Mouse (Mus musculus) cerebellum, adult 11-12 months (tissue): Measurements from ENCODE around the gene Zfp1.
A peak's percentile ranks its signal among the peaks of the same experiment; 100 is the strongest.

Experiments used
- DNase-seq: peaks from one replicate; pipeline ENCODE4 v3.0.0; 2022

Zfp1 gene

DNA sequence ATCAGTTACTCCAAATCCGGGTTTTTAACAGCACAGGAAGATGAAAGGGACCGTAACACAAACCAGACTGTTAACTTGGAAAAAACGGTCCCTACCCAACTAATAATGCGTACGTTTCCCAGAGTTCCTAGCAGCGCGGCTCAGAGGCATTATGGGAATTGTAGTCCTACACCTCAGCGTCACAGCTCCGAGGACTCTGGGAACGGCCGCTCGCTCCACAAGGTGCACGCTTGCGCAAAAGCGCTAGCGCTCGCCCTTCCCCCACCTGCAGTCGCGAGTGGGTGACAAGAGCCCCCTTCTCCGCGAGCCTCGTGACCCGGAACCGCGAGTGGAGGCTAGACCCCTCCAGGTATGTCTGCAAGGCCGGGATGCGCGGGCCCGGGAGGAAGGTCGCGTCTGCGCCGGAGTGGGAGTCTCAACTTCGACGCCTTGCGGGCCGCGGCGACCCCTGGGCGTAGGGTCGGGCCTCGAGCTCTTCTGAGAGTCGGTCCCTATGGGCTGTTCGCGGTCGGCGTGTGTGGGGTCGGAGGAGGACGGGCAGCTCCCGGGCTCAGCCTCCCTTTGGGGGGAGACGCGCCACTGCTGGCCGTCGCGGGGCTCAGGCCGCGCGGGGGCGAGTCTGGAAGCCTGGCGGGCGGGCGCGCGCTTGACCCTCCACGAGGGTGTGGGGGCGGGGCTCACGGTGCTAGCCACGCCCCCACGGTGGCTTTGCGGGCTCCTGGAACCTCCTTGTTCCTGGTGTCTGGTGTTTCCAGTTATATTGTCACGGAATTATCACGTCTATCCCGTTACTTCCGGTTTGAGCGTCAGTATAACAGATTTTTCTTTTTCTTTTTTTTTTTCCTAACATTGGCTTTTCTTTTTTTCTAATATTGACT is at the start of gene Zfp1:
Zfp1 (plus strand) TSS at position 138 of the 878 bp plus-strand sequence.
- peak; percentile 93 for DNase-seq

DNA sequence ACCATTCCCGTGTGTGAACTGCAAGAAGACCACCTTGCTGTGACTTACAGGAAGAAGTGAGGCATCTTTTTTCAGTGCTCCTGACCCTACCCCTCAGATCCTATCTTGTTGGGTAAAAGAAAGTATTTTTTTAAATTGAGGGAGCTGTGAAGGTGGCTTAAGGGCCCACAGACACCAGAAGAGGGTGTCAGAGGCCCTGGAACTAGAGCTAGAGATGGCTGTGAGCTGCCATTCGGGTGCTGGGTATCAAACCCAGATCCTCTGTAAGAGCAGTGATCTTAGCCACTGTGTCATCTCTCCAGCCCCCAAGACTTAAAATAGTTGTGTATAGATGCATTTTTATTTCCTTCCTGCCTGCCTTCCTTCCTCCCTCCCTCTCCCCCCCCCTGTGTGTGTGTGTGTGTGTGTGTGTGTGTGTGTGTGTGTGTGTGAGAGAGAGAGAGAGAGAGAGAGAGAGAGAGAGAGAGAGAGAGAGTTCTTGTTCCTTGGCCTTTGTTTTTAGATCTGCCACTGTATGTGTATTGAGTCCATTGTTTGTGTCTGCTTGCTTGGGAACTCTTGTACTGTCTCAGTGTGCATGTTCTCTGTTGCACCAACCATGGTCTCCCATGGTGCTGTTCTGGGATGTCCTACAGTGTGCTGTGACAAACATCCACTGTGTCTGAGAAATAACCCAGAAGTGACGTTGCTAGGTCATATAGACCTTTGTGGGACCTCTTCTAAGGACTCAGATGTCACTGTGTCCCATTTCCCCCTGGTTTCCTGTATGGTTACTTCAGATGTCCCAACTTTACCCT is 49.0 kb upstream of the Zfp1 start:
- no peak for DNase-seq

DNA sequence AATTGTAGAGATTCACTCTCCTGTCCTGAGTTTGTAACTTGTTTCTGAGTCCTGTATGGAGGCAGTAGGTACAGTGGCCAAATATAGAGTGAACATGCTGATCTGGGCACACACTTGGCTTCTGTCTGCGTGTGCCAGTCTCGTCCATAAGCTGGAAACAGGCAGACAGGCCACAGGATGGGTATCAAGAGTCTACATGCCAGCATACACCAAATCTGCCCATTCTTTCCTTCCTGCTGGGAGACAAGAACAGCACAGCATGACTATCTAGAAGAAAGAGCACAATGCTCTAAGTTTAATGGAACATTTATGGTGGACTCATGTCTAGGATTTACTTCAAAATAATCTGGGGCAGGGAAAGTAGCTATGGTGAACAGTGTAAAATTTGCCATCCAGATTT is 48.2 kb upstream of the Zfp1 start:
- peak; percentile 41 for DNase-seq

DNA sequence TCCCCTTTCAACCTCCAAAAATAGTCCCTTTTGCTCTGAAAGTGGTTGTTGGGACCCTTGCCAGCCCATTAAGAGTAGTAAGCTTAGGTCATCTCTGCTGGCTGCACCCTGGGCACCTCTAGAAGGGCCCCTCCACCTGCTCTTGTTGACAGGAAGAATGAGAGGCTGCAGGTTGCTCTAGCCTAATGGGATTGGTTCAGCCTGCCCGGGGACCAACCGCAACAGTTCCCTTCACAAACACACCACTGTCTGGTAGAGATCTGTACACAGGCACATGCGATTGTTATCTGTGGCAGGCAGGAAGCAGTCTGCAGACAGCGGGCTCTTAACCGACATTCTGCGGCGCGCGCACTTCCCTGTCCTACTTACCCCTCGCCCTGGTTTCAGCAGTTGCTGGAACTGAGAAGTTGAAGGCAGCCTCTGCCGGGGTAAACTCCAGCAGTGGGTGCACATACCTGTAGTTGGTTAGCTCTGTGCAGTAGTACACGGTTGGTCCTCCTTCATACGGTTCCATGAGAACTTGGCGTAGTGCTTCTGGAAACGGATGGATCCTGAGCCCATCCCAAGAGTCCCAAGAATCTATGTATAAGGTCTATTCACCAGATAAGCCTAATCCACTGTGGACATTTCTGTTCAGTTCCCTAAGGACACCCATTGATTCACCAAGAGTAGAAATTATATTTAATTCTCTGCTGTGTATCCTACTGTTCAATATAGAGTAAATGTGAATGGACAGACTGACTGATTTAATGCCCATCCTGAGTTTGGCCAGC is 47.3 kb upstream of the Zfp1 start:
- DNase-seq, result no peak

DNA sequence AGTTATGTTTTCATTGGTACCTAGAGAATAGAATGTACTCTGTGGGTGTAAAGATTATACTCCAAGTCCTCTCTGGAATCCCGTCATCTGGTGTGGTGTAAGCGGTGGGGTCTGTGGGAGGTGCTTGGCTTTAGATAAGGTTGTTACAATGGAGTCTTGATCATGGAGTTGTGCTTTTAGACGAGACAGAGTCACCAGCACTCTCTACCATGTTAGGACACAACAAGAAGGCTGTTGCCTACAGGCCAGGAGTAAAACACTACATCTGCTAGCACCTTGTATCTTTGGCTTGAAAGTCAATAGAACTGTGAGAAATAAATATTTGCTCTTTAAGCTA is 46.7 kb upstream of the Zfp1 start:
- no peak for DNase-seq

DNA sequence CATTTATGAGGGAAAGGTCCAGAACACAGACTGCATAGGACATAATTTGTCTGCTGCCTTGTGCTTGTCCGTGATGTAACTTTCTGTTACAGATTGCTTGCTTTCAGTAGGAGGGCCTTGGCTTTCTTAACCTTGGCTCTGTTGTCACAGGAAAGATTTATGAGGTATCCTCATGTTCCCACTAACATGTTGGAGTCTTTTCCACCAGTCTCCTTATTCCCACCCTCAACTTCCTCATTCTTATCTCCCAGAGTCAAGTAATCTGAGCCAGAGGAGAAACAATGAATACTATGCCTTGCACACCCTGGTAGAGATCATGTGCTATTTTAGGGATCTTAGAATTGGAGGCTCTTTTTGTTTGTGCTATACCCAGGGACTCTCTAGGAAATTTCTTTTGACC is 45.9 kb upstream of the Zfp1 start:
- no peak for DNase-seq

DNA sequence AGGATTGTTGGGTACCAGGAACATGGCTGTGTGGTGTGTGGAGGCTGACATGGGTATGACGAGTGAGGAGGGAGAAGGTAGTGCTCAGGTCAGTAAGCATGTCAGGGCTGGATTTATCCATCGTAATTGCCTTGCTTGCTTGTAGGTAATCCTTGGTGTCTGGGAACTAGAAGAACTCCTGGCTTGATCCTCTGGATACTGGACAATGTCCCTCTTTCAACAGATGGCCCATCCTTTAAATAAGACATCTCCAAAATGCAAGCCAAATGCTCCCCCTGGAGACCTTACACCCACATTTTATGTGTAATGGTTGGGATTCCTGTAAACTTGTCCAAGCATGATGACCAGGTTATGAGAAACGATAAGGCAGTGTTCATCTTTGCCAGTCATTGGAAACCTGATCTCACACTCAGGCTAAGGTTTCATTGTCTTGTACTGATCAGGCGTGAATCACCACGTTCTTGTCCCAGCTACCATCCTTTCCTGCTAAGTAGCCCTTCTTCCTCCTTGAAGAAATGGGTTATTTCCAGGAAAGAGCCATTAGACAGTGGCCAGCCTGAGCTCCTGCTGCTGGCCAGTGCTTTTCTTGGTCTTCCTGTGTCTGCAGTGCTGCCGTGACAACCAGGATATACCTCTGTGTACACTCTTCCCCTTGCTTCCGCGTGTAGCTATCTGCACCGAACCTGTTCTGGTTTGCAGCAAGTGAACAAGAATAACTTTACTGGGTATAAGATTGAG is 43.3 kb upstream of the Zfp1 start:
- peak; percentile 31 for DNase-seq

DNA sequence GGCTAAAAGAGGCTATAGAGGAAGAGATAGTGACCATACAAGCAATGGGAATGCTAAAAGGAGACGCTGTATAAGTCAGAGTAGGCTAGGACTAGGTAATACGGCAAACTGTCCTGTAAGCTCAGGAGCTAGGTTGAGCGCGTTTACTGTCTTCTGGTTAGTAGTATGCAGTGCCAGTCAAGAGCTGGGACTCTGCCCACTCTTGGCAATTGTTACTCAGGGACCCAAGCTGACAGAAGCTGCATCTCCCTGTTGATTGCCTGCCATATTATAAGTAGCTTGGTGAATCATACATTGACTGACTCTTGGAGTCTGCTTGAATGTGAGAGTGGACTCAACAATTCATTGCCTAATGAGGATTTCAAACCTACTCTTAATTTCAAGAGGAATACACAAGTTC is 41.2 kb upstream of the Zfp1 start:
- peak; percentile 68 for DNase-seq

DNA sequence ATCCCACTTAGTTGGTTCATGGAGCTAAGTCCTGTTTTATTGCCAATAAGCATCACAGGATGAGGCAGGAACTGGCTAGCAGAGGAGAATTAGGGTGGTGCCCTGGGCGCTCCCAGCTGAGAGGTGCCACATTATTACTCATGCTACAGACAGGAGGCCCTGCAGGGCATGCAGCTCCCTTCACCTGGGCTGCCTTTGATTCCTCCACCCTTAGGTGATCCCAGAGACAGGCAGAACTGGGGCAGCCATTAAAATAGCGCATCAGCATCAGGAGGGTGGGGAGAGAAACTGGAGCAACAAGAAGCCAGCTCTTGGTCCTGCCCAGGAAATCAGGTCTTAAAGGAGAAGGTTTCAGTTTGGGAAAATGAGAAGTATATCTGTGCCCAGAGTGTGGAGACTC is 38.2 kb upstream of the Zfp1 start:
- DNase-seq, result no peak

DNA sequence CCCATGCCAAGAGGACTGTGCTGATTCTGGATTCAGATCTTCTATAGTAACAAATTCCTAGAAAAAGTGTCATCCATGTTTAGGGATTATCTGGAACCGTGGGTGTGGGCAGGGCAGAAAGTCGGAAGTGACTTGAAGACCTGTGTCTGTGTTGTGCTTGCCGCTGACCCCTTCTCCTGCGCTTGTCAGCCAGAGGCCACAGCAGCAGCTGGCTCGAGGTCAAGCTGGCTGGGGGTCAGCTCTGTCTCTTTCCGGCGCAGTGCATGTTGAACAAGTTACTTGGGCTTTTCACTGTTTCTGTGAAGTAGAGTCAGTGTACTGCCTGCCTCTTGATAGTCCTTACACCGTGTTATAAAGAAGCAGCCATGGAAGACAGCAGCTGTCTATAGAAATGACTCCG is 36.2 kb upstream of the Zfp1 start:
- no peak for DNase-seq

DNA sequence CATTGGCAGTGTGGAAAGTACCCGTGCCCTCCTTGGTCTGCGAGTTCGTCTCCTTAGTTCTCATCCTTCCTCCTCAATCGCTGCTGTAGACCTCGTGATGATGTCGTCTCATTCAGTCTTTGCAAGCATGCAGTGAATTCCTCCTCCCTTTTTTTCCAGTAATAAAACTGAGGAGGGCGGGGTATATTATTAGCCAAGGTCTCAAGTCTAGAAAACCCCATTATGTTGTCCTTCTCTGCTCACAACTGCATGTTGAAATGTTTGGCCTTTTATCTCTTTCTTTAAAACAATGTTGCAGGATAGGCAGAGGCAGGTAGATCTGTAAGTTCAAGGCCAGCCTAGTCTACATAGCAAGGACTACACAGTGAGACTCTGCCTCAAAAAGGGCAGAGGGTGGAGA is 35.8 kb upstream of the Zfp1 start:
- no peak for DNase-seq

DNA sequence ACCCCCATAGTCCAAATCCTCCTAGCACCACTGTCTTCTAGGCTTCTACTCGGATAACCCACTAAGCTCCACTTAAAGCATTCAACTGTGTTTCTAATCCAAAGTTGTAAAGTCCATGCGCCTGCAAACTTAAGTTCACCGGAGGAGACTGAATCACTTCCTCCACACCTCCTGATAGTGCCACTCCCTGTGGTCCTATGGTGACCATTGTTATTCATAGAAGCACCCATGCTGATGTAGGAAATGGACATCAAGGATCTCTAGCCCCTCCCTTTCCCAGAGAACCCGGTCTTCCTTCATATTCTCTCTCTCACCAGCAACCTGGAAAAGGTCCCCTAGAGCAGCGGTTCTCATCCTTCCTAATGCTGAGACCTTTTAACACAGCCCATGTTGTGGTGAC is 30.0 kb upstream of the Zfp1 start:
- no peak for DNase-seq

DNA sequence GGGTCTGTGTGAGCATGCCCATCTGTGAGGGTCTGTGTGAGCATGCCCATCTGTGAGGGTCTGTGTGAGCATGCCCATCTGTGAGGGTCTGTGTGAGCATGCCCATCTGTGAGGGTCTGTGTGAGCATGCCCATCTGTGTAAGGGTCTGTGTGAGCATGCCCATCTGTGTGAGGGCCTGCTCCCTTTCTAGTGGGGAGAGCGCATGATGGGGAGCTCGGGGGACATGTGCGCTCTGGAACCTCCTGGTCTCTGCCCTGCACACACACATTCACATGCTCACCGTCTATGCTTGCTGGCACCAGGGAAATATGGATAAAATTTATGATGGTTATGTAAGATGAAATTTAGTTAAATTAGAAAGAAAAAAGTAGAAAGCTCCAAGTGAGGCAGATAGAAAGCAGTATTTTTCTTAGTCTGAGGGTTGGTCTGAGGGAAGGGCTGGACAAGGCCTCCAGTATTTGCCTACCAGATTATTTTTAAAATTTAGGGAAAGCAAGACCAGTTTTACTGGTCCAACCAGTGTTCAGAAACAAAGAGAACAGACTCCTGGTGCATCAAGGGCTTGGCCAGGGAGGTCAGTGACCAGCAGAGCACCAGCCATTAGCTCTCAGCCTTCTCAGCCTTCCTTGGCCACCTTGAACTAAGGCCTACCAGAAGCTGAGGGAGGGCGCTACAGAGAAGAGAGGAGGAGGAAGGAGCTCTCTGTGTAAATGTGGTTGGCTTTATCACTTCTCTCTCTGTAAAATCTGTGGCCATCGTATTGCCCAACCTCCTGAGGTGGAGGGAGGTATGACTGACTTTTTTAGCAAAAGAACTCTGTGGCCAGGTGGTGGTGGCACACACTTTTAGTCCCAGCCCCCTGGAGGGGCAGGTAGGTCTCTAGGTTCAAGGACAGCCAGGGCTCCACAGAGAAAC is 28.2 kb upstream of the Zfp1 start:
- DNase-seq, result no peak

DNA sequence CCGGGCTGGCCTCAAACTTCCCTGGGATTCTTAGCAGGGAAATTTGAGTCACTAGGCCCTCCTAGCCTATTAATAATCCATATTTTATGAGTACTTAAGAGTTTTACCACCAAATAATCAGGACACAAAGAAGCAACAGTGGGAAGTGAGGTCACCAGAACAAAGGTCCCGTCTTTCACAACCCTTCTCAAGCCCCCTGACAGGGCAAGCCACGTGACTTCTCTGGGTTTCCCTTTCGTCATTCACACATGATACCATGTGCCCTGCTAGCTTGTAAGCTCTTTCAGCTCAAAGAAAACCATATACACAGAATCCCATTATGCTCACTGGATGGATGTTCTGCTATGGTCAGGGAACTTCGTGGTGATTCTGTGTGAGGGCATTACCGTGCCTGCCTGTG is 25.4 kb upstream of the Zfp1 start:
- no peak for DNase-seq

DNA sequence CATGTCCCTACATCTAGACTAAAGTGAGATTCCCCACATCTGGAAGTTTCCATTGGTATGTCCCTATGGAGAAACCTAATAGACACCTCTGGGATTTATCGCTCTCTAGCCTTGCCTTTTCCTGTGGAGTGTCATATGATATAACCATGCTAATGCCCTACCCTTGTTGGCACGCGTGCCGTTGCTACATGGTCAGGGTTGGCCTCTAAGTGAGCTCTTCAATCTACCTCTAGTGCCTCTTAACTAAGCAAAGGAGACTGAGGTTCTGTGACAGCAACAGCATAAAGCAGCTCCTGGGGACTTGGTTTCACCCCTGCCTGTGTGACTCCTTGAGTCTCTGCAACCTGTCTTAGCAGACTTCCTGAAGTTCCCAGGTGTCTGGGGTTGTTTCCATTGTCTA is 24.9 kb upstream of the Zfp1 start:
- DNase-seq, result no peak

DNA sequence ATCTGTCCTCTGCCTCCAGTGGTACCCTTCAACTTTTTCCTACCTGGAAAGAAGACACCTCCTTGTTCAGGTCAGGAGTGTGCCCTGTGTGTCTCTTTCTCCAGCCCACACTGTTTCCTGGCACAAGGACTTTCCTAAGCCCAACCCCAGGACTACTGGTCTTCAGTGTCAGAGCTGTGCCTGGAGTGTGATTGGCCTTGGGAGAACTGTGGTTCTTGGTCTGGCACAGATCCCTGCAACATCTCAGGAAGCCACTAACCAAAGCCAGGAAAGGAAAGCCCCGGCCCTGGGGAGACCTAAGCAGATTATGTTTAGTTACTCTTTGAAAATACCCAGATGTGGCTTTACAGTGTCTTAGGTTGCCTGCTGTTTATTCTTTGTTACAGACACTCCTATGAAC is 23.3 kb upstream of the Zfp1 start:
- no peak for DNase-seq

DNA sequence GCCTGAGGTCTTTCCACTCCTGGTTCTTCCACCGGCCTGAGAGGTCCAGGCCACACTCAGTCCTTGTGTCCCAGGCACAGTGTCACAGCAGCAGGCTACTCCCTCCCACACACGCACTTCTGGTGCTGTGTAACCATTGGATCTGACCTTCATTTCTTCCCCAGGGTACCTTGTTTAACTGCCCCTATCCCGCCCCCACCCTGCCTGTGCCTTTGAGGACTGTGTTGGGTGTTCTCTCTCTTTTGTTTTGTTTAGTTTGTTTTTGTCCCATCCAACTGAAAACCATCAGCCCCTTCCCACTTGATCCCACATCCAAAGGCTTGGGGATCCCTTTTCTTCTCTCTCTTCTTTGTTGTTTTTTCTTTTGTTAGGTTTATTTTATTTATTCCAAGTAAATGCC is 21.1 kb upstream of the Zfp1 start:
- no peak for DNase-seq

DNA sequence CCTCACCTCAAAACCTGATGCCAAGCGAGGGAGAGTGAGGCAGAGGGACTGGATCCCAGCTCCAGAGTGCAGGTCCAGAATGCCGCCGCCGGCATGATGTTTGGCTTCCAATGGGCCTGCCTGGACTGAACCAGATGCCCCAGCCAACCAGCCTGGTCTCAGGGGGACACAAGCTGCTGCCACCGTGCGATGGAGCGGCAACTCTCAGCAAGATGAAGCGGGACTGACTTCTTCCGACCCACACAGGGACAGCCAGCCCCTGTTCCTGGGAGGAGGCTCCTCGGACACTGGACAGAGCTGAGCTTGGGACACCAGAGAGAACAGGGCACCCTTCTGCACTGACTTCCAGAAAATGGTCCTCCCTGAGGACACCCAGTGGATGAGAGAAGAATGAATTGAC is 20.6 kb upstream of the Zfp1 start:
- DNase-seq, result no peak

DNA sequence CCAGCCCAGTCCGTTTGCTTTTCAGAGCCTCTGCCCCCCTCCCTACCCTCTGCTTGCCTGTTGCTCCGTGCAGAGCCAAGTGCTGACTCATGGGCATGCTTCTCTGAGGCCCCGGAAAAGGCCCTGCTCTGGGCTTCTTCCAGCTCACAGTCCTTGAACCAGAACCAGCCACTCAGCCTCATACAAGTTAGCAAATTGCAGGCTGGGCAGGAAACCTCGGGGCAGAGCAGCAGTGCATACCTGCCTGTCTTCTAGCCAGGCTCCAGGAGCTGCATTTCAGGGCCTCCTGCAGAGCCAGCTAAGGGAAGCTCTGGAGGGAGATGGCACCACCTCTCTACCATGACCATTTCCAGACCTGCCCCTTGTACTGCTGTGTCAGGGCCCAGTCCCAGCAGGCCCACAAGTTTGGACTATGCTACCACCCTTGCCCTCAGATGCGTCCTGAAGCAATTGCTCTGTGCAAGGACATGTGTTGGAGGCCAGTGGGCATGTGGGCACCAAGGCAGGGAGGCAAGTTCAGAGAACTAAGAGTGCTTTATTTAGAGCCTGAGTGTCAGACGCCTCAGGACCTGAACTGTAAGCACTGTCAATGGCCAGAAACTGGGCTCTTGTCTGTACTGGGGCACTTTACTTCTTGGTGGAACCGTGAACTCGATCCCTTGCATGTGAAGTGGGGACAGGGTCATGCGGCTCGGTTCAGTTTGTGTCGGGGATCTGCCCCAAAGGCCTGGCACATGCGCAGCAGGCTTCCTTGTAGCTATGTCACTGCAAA is 18.9 kb upstream of the Zfp1 start:
- DNase-seq, result peak; percentile 84

DNA sequence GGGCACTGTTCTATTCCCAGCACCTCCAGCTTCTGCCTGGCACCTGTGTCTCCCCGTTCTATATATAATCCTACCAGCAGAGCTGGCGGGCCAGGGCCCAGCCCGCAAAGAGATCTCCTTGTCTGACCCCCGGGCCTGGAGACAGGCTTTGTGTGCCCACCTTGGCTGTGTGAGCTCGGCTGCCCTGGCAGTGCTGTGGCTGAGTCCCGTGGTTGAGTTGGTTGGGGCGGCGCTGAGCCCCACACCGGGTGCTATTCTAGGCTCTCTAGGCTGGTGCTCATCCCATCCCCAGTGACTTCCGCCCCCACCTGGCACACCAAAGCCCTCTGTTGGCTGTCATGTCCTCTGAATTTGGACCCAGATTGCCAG is 18.4 kb upstream of the Zfp1 start:
- DNase-seq, result peak; percentile 59
